Mouse (Mus musculus): Measurements from ENCODE around the gene Xrcc4. TPM values are rescaled to one million over a fixed set of nuclear protein-coding genes. Genes with fewer than 3 reads are reported as not detected.

Gene Xrcc4
- polyA plus RNA-seq, 1 experiment from 2014 or later: 13.3 TPM

DNA sequence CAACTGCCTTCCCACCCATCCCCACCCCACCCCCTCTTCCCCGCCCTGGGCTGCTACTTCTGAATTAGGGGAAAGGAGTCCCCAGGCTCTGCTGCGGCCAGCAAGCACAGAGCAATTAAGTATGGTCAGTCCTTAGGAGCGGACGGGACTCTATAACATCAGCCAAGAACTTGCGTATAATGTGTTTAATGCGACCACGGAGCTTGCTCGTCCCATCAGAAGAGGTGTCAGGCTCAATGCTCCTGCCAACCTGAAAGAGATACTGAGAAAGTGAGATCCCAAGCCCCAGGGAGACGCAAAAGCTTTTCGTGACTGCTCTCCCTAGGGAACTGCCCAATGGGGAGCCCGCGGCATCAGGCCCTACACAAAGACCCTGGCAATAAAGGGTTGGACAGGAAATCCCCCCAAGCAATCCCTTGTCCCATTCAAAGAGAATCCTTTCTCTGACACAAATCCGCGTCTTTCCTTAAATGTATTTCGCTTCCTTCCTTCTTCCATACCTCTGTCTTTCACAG is 346.7 kb downstream of the Xrcc4 start:
- WGBS: 2% methylated on average over 15 of the region's 15 CpGs
- Histone ChIP-seq H3K4me3 (ENCODE audit: low read length) (peak overlapping the region; percentile 70), H3K27me3 (ENCODE audit: control insufficient read depth, insufficient read depth, low read length) (no peaks in the 10 kb centered on the region), H3K36me3 (ENCODE audit: control insufficient read depth, insufficient read depth, low read length) (no peaks in the 10 kb centered on the region), H3K9ac (ENCODE audit: low read depth, low read length) (peak overlapping the region; percentile 80), H3K4me2 (replicated peaks; ENCODE audit: low read depth, low read length) (peak overlapping the region; percentile 75), H3K9me3 (ENCODE audit: control insufficient read depth, low read length) (no peaks in the 10 kb centered on the region), H3K27ac (ENCODE audit: low read depth, low read length) (peak overlapping the region; percentile 84), H3K4me1 (ENCODE audit: control insufficient read depth, insufficient read depth, low read length) (peaks cover 6% of the 10 kb centered on the region; the same call in 1 of the 2 replicates)
- ATAC-seq (ENCODE audit: low FRiP score, low TSS enrichment): peak; percentile 0; the same call in 1 of the 2 replicates

DNA sequence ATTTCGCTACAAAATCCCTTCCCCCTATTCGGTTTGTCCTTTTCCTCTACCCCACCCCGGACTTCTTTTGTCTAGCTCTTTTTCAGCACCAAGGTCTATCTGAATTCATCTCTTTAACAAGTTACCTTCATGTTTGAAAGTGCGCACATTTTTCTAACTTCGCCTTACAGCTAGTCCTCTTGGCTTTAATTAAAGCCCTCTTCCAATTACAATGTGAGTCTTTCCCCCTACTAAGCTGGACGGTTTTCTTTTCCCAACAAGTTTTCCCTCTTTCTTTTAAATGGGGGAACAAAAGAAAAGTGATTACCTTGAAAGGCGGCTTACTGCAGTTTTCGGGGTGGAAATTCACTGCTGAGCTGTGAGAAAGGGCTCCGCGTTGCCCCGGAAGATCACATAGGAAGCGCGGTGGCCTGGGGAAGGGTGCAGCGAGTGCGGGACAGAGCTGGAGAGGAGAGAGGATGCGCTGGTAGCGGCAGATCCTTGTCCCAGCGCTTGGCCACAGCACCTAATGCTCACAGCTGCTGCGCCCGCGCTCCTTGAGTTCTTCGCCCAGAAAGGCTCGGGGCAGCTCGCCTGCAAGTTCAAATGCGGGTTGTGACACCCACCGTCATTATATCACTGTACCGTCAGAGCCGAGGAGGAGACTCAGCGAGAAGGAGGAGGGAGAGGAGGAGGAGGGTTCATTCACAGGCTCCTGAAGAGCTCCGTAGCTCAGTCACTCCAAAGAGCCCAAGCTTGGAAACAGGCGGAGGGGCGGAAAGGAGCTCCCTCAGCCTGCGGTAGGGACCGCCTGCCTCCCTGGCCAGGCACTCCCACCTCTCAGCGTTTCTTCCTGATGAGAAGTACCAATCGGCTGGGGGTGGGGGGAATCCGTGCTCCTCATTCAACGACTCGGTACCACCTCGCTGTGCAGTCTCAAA is 347.4 kb downstream of the Xrcc4 start, which contains the start of gene Vcan:
Gene Vcan, minus strand, starts transcription at position 744 of the 920 bp plus-strand sequence.
- Histone ChIP-seq H3K4me3 (ENCODE audit: low read length) (peak within 1 kb of the TSS; percentile 70), H3K27ac (ENCODE audit: low read depth, low read length) (peak within 1 kb of the TSS; percentile 84), H3K36me3 (ENCODE audit: control insufficient read depth, insufficient read depth, low read length) (no peaks in the 10 kb centered on the region), H3K4me2 (replicated peaks; ENCODE audit: low read depth, low read length) (peak within 1 kb of the TSS; percentile 75), H3K9me3 (ENCODE audit: control insufficient read depth, low read length) (no peaks in the 10 kb centered on the region), H3K4me1 (ENCODE audit: control insufficient read depth, insufficient read depth, low read length) (peaks cover 6% of the 10 kb centered on the region; the same call in 1 of the 2 replicates), H3K27me3 (ENCODE audit: control insufficient read depth, insufficient read depth, low read length) (no peaks in the 10 kb centered on the region), H3K9ac (ENCODE audit: low read depth, low read length) (peak within 1 kb of the TSS; percentile 80)
- under 1% methylated on average over 40 of the region's 40 CpGs for WGBS
- ATAC-seq (ENCODE audit: low FRiP score, low TSS enrichment): peak; percentile 78

DNA sequence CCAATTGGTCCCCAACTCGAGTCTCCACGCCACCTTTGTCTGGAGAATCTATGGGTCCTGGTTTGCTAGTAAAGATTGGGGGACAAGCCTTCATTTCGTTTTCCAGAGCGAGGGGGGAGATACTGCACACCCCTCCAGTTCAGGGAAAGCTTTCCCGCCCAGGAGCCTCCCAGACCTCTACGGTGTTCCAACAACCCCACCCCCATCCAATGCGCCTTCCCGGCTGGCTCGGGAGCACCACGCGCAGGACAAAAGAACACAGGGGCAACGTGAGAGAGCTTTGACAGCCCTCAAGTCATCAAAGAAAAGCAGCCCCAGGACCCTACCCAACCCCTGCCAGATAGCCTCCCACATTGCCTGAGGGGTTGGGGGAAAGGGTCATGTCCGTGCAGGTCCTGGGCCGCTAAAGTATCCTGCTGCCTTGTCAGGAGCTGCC is 348.3 kb downstream of the Xrcc4 start:
- Histone ChIP-seq H3K36me3 (ENCODE audit: control insufficient read depth, insufficient read depth, low read length) (no peaks in the 10 kb centered on the region), H3K4me3 (ENCODE audit: low read length) (peak overlapping the region; percentile 70), H3K4me1 (ENCODE audit: control insufficient read depth, insufficient read depth, low read length) (peaks cover 6% of the 10 kb centered on the region; the same call in 1 of the 2 replicates), H3K9me3 (ENCODE audit: control insufficient read depth, low read length) (no peaks in the 10 kb centered on the region), H3K27me3 (ENCODE audit: control insufficient read depth, insufficient read depth, low read length) (no peaks in the 10 kb centered on the region), H3K27ac (ENCODE audit: low read depth, low read length) (peak overlapping the region; percentile 84), H3K9ac (ENCODE audit: low read depth, low read length) (peak overlapping the region; percentile 80), H3K4me2 (replicated peaks; ENCODE audit: low read depth, low read length) (peak overlapping the region; percentile 75)
- WGBS: 1% methylated on average over 14 of the region's 14 CpGs
- 0 out of 2 replicates have a peak, but pooled peaks have one; percentile 7 for ATAC-seq (ENCODE audit: low FRiP score, low TSS enrichment)

DNA sequence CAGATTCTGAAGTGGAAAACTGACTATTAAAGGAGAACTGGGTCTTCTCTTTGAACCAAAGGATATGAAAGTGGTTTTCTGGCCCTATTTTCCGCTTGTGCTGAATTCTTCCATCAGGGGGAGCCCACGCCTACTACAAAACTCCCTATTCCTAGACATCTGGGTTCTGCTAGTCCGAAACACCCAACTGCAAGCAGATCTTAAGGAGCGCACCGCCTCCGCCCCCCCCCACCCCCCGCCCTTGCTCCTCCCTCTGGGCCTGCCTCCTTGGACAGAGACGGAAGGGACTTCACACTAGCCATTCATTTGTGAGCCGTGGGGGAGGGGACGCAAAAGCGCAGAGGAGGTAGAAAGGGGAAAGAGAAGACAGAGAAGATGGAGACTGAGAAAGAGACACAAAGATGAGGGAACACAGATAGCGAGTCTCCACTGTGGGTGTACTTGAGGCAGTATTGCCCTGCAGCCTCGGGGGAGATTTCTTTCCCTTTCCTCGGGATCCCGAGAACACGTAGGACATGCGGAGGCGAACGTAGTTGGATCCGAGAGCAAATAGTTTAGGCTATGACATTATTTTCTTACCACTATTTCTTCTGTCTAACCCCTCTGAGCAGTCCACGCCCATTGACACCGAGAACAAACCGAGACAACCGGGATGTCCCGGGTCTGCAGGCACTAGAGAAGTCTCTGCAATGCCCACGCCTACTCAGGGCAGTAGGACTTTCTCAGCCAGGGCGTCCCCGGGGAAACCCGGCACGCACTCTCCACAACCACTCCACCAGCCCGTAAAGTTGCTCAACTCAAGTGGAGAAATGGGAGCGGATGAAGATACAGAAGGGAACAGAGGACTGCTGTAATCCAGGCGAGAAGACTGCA is 348.9 kb downstream of the Xrcc4 start:
- Histone ChIP-seq H3K27ac (ENCODE audit: low read depth, low read length) (peak overlapping the region; percentile 89), H3K4me1 (ENCODE audit: control insufficient read depth, insufficient read depth, low read length) (peaks cover 6% of the 10 kb centered on the region; the same call in 1 of the 2 replicates), H3K4me3 (ENCODE audit: low read length) (peak overlapping the region; percentile 70), H3K9ac (ENCODE audit: low read depth, low read length) (peak overlapping the region; percentile 80), H3K27me3 (ENCODE audit: control insufficient read depth, insufficient read depth, low read length) (no peaks in the 10 kb centered on the region), H3K36me3 (ENCODE audit: control insufficient read depth, insufficient read depth, low read length) (no peaks in the 10 kb centered on the region), H3K4me2 (replicated peaks; ENCODE audit: low read depth, low read length) (peak overlapping the region; percentile 75), H3K9me3 (ENCODE audit: control insufficient read depth, low read length) (no peaks in the 10 kb centered on the region)
- under 1% methylated on average over 33 of the region's 33 CpGs for WGBS
- peak; percentile 83 for ATAC-seq (ENCODE audit: low FRiP score, low TSS enrichment)

DNA sequence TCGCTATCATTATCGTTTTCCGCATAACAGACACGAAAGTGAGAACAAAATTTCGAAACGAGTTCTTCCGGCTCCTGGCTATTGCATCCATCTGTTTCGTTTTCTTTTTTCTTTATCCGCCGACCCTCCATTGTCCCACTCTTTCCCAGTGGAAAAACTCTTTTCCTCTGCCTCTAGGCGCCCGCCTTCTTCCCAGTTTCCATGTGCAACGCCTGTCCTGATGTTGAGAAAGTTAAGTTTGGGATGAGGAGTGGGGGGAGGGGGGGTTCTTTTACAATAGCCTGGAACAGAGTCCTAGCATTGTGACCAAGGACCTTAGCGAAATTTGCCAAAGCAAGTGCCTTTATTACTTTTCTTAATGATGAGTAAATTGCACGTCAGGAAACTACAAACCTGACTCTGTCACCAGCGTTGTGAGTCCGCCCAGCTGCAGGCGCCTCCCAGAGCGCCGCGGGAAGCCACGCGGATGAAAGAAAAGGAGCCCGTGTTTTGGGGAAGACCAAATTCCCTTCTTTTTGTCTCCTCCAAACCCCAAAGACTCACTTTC is 349.6 kb downstream of the Xrcc4 start:
- H3K36me3 ChIP-seq (ENCODE audit: control insufficient read depth, insufficient read depth, low read length): no peaks in the 10 kb centered on the region
- peaks cover 6% of the 10 kb centered on the region; the same call in 1 of the 2 replicates for H3K4me1 ChIP-seq (ENCODE audit: control insufficient read depth, insufficient read depth, low read length)
- H3K9ac ChIP-seq (ENCODE audit: low read depth, low read length): peak overlapping the region; percentile 80
- WGBS: 0% methylated on average over 24 of the region's 24 CpGs
- H3K27ac ChIP-seq (ENCODE audit: low read depth, low read length): peak overlapping the region; percentile 89
- H3K9me3 ChIP-seq (ENCODE audit: control insufficient read depth, low read length): no peaks in the 10 kb centered on the region
- peak overlapping the region; percentile 70 for H3K4me3 ChIP-seq (ENCODE audit: low read length)
- ATAC-seq (ENCODE audit: low FRiP score, low TSS enrichment): no peak
- H3K4me2 ChIP-seq (replicated peaks; ENCODE audit: low read depth, low read length): peak overlapping the region; percentile 75
- H3K27me3 ChIP-seq (ENCODE audit: control insufficient read depth, insufficient read depth, low read length): no peaks in the 10 kb centered on the region

DNA sequence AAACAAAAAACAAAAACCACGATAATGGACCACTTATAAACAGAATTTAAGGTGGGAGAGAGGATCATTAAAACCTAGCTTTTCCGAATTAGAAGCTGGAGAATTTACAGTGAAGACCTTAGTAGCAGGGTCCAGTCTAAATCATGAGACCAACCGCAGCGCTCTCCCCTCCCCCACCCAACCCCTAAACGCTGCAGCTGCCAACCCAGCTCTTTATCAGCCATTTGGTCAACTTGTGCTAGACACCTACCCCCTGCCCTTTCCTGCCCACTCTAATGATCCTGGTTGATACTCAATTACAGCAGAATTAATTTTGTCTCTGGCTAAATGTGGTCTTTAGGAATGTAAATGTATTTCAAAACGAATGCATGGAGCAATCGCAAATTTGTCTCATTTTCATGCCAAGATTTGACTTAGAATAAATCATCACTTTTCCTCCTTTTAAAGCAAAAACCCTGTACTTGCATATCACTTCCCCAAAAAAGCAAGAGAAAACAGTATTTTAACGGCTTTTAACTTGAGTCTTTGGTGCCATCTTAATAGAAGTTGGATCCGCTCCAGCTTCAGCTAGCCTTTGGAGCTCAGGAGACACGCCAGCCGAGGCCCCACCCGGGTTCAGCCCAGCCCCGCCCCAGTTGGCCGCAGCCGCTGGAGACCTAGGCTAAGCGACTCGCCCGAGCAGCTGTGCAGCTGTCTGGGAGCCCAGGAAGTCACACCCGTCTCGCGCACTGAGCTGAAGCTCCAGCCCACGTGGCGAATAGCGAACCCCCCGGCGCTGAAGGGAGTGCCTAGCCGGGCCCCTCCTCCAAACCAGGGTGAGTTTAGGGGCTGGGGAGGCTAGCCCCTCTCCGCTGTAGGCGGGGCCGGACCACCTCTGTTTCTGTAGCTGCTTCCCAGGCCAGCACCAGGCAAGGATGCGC is 350.4 kb downstream of the Xrcc4 start:
- 2% methylated on average over 31 of the region's 31 CpGs for WGBS
- peak overlapping the region; percentile 89 for H3K27ac ChIP-seq (ENCODE audit: low read depth, low read length)
- H3K4me3 ChIP-seq (ENCODE audit: low read length): peak overlapping the region; percentile 70
- H3K36me3 ChIP-seq (ENCODE audit: control insufficient read depth, insufficient read depth, low read length): no peaks in the 10 kb centered on the region
- H3K27me3 ChIP-seq (ENCODE audit: control insufficient read depth, insufficient read depth, low read length): no peaks in the 10 kb centered on the region
- no peaks in the 10 kb centered on the region for H3K9me3 ChIP-seq (ENCODE audit: control insufficient read depth, low read length)
- peak; percentile 81 for ATAC-seq (ENCODE audit: low FRiP score, low TSS enrichment)
- H3K4me2 ChIP-seq (replicated peaks; ENCODE audit: low read depth, low read length): peak overlapping the region; percentile 75
- H3K9ac ChIP-seq (ENCODE audit: low read depth, low read length): peak overlapping the region; percentile 80
- H3K4me1 ChIP-seq (ENCODE audit: control insufficient read depth, insufficient read depth, low read length): peaks cover 6% of the 10 kb centered on the region; the same call in 1 of the 2 replicates

DNA sequence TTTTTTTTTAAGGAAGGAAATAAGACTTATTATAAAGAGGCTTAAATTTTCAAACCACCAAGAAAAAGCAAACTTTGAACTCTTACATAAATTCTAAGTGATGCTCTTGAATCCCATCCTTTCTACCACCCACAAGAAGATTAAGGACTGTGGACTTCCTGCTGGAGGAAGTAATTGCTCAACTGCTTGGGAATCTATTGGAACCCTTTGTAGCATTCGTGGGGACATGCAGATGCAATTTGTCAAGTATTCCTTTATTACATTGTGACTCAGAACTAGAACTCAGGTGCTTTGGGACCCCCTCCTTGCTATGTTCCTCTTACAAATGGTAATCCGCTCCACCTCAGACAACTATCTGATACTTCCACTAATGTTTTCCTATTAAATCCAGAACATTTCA is 351.1 kb downstream of the Xrcc4 start:
- Histone ChIP-seq H3K4me2 (replicated peaks; ENCODE audit: low read depth, low read length) (peak overlapping the region; percentile 75; the same call in 1 of the 2 replicates), H3K36me3 (ENCODE audit: control insufficient read depth, insufficient read depth, low read length) (no peaks in the 10 kb centered on the region), H3K27ac (ENCODE audit: low read depth, low read length) (no peak overlapping the region), H3K9me3 (ENCODE audit: control insufficient read depth, low read length) (no peaks in the 10 kb centered on the region), H3K4me3 (ENCODE audit: low read length) (peak overlapping the region; percentile 70; the same call in 1 of the 2 replicates), H3K4me1 (ENCODE audit: control insufficient read depth, insufficient read depth, low read length) (peaks cover 6% of the 10 kb centered on the region; the same call in 1 of the 2 replicates), H3K27me3 (ENCODE audit: control insufficient read depth, insufficient read depth, low read length) (no peaks in the 10 kb centered on the region), H3K9ac (ENCODE audit: low read depth, low read length) (no peak overlapping the region)
- WGBS: 34% methylated on average over 2 of the region's 2 CpGs
- no peak for ATAC-seq (ENCODE audit: low FRiP score, low TSS enrichment)

All from kidney, embryonic 14.5 days (tissue).